Mouse (Mus musculus) liver, embryonic 18 days (tissue): ENCODE results near the gene Slc9b2. TPM values are rescaled to one million over a fixed set of nuclear protein-coding genes. Genes with fewer than 3 reads are reported as not detected.

Source experiments
- polyA plus RNA-seq: library from polyadenylated mRNA; depleted of rRNA; stranded (reverse); fragments of >200 nt; gene quantifications from 2 replicates; pipeline ENCODE4 v1.2.3, GENCODE M21; 2012; rRNA removed

Slc9b2 gene
- 0.14 and 0.24 TPM in 2 replicates for polyA plus RNA-seq

DNA sequence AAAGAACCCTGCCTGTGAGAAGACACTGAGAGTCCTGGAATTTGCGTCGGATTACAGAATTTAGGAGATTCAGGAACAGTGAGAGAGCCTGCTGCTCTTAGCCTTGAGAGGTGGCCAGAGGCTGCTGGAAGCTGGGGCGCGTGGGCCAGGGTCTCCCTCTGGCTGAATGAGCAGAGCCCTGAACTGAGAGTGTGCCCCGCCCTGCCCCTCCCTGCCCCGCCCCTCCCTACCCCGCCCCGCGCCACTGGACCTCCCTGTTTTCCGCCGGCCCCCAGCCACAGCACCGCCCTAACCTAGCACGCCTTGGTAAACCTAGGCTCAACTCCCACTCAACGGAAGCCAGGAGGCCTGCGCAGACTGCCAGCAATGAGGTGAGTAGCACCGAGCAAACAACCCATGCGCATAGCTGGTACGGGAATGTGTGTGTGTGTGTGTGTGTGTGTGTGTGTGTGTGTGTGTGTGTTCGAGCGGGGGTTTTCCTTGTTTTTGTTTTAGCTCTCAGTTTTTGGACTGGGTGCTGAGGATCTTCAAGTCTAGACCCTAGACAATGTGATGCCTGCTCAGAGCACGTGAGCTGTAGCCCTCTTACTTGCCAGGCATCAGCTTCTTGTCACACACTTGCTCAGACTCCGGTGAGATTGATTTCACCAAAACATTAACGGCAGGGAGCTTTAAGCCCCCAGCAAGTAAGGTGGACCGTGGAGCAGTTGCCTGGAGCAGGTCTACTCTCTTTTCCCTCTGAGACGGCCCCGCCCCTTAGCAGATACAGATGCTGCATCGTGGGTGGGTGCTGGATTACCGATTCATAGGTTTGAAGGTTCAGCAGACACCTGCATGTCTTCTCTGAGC, at the start of gene Slc9b2:
Gene Slc9b2, plus strand, starts transcription at position 290 of the 849 bp plus-strand sequence.

DNA sequence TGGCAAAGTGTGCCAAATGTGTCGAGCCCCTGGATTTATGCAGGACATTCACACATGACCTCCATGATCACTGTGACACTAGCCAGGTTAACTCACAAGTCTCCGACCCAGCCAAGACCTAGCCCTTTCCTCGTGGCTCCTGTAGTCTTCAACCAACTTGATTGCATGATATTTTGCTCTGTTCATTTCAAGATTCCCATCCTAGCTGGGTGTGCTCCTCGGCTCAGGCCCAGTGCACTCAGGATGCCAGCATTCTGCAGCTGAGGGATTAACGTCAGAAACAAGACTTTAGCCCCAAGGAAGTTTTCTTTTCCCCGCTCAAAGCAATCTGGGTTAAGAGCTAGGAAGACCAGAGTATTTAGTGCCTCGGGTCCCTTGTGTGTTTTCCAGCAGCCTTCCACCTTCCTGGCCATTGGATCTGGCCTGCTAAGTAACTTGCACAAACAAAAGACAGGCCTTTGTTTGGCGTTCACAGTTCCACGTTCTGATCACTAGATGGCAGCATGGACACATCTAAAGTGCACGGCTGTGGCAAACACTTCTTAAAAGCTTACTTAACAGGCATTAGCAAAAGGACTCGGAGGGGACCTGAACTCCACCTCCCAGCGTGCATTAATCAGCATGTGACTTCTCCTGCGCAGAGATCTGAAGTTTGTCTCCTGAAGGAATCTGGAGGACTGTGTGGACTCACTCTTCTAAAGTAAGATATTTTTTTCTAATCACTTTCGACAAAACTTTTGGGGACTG, 26.7 kb upstream of the Slc9b2 start, which contains the start of gene Bdh2:
Gene Bdh2, plus strand, starts transcription at position 553 of the 747 bp plus-strand sequence.

GRCm38 (mm10) chr3:135347739-135348264, 40.3 kb downstream of the Slc9b2 start, which contains the start of gene Slc9b1:
Gene Slc9b1, plus strand, starts transcription at chr3:135348029.

Other genes starting within 250 kb of the Slc9b2 start
- 7.3 and 9.7 TPM in 2 replicates for gene Cenpe, start 95.2 kb upstream of the Slc9b2 start, polyA plus RNA-seq
- 0.50 and 0.72 TPM in 2 replicates for gene Bdh2, start 26.5 kb upstream of the Slc9b2 start, polyA plus RNA-seq
- gene Slc9b1, start 40.3 kb downstream of the Slc9b2 start, polyA plus RNA-seq = 0.03 and 0.05 TPM in 2 replicates
- gene Cisd2, start 116.2 kb downstream of the Slc9b2 start, polyA plus RNA-seq = 13.4 and 14.5 TPM in 2 replicates
- 146 and 157 TPM in 2 replicates for gene Ube2d3, start 130.4 kb downstream of the Slc9b2 start, polyA plus RNA-seq
- gene Manba, start 177.9 kb downstream of the Slc9b2 start, polyA plus RNA-seq = 3.5 and 3.8 TPM in 2 replicates